Mouse (Mus musculus) midbrain, embryonic 13.5 days (tissue): ENCODE data around the gene Fibcd1. TPM values are rescaled to one million over a fixed set of nuclear protein-coding genes. Genes with fewer than 3 reads are reported as not detected.
A peak's percentile ranks its signal among the peaks of the same experiment; 100 is the strongest.

Source experiments
- ATAC-seq: fragments of 200-750 bp; cut with Nextera tagmentation; 2 replicates; pipeline ENCODE4 v1.8.0; 2017; ENCODE audit warnings: mild to moderate bottlenecking, moderate TSS enrichment, moderate library complexity
- H3K27ac ChIP-seq: fragments of 300-500 bp; sonication (generic); 2 replicates; pipeline ENCODE4 v1.5.1; 2015; ENCODE audit warnings: inconsistent platforms, mild to moderate bottlenecking, moderate library complexity
- H3K27me3 ChIP-seq: fragments of 300-500 bp; sonication (generic); 2 replicates; pipeline ENCODE4 v1.6.1; 2015; ENCODE audit warnings: mild to moderate bottlenecking, inconsistent platforms
- H3K36me3 ChIP-seq: fragments of 300-500 bp; sonication (generic); 2 replicates; pipeline ENCODE4 v1.6.1; 2015; ENCODE audit warnings: mild to moderate bottlenecking, inconsistent platforms
- H3K4me1 ChIP-seq: fragments of 300-500 bp; sonication (generic); replicated peaks from 2 replicates; pipeline ENCODE4 v1.6.1; 2015; ENCODE audit warnings: inconsistent platforms
- H3K4me2 ChIP-seq: fragments of 300-500 bp; sonication (generic); replicated peaks from 2 replicates; pipeline ENCODE4 v1.6.1; 2015; ENCODE audit warnings: moderate library complexity, mild to moderate bottlenecking, inconsistent platforms
- H3K4me3 ChIP-seq: fragments of 300-500 bp; sonication (generic); replicated peaks from 2 replicates; pipeline ENCODE4 v1.5.1; 2015; ENCODE audit warnings: mild to moderate bottlenecking, inconsistent platforms
- H3K9ac ChIP-seq: fragments of 300-500 bp; sonication (generic); replicated peaks from 2 replicates; pipeline ENCODE4 v1.6.1; 2015; ENCODE audit warnings: mild to moderate bottlenecking, inconsistent platforms
- H3K9me3 ChIP-seq: fragments of 300-500 bp; sonication (generic); 2 replicates; pipeline ENCODE4 v1.6.1; 2016; ENCODE audit warnings: mild to moderate bottlenecking, inconsistent platforms
- WGBS: fragments of 180-500 bp; shearing (Covaris S2); methylation state at CpG from one replicate; pipeline ENCODE4 v1.1.7; 2015; 5-methylcytosine and 5-hydroxymethylcytosine counted together
- polyA plus RNA-seq: library from polyadenylated mRNA; unstranded; fragments of >200 nt; fragmentation: Nextera tagmentation; extraction: Ambion mirVana; gene quantifications from 2 replicates; pipeline ENCODE4 v1.2.1, GENCODE M21; 2015

Gene Fibcd1
- polyA plus RNA-seq, 1 experiment from 2014 or later, result 11.2 TPM

DNA sequence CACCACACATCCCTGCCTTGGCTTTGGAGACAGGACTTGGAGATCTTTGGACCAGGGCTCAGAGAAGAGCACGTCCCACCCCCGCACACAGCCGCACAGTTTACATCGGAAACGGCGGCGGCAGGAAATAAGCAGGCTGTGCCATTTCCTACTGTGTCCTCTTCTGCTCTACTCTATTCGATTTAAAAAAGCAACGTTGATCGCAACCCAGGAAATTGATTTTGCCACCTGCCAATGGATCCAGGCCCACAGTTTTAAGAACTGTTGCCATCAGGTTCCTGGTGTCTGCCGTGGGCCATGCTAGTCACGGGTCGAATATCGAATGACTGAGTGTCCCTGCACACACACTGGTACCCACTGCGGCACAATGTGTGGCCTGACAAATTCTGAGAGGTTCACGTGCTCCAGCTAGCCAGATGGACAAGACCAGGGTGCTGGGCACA lies 20.3 kb downstream of the Fibcd1 start:
- Histone ChIP-seq H3K9ac (no peak overlapping the region), H3K4me1 (peaks cover 79% of the 10 kb centered on the region)
- 87% methylated on average over 16 of the region's 16 CpGs for WGBS

DNA sequence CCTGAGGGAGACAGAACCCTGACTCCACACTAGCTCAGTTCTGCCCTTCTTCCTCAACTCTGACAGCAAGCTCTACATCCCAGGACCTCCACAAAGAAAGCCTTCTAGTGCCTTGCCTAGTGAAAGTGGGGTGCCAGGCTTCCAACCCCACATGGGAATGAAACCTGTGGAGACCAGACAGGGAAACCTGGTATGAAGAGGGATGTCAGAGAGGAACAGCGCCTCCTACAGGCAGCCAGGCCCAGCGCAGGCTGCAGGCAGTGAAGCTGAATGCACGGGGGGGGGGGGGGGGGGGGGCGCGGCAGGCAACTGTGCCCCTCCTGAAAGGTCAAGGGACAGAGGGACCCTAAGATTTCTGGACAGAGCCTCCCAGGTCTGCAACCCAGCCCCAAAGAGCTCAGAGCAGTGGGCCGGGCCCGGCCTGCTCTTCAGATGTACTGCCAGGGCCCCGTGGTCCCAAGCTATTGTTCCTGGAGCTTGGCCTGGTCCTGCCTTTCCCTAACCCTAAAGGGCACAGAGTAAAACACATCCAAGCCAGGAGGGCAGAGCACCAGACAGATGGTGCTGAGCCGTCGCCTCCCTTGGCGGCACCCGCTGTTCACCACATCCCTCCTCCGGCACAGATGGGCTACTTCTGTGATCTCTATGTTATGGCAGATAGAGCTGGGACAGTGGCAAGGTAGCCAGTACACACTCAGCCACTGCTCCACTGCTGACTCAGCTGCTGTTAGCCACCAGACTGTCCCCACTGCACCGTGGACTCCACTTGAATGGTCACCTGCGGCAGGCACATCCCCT lies 21.7 kb downstream of the Fibcd1 start:
- Histone ChIP-seq H3K4me2 (no peak overlapping the region), H3K27me3 (peaks cover 14% of the 10 kb centered on the region; the same call in 1 of the 2 replicates), H3K9me3 (no peaks in the 10 kb centered on the region), H3K9ac (peak overlapping the region; percentile 55; the same call in 1 of the 2 replicates), H3K36me3 (no peaks in the 10 kb centered on the region), H3K4me3 (no peak overlapping the region), H3K27ac (peak overlapping the region; percentile 87), H3K4me1 (peaks cover 72% of the 10 kb centered on the region)
- 61% methylated on average over 14 of the region's 15 CpGs for WGBS
- no peak for ATAC-seq

More for the DNA sequence above, 20.3 kb downstream of the Fibcd1 start:
- Histone ChIP-seq H3K4me3 (no peak overlapping the region), H3K4me2 (no peak overlapping the region), H3K27me3 (peaks cover 11% of the 10 kb centered on the region; the same call in 1 of the 2 replicates), H3K36me3 (no peaks in the 10 kb centered on the region), H3K9me3 (no peaks in the 10 kb centered on the region), H3K27ac (no peak overlapping the region)
- ATAC-seq, result no peak

DNA sequence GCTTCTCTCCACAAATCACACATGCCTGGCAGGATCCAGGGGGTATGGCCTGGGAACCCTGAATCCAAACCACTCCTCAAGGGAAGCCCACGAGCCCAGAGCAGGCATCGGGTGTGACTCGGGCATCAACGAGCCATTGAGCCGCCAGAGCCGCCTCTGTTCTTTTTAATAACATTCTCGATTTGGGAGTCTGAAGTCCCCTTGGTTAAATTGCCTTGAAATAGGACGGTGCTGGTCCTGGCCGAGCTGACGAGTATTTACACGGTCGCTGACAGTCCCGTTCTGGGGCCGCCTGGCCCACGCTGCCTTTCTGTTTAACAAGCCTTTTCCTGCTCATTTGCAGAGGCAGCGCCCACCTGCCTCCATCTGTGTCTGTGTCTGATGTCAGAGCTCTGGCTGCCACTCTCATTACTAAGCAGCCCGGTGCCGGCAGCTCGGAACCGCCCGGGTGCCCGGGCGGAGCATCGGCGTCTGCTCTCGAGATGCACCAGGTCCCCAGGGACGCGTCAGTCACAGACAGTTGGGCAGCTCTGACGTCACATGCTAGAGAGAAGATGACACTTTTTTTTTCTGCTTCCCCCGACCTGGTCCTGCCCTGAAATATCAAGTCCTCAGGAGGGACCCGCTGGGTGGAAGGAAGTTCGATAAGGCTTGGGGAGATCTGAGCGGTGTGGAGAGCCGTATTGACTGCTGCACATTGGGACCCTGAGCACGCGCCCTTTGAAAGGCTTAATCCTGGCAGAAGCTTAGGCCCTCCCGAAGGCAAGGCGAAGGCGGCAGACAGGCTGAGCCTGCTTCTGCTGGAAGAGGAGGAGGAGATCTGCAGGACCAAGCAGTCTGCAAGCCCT lies 23.1 kb downstream of the Fibcd1 start:
- 4% methylated on average over 39 of the region's 39 CpGs for WGBS
- Histone ChIP-seq H3K27ac (peak overlapping the region; percentile 87), H3K36me3 (no peaks in the 10 kb centered on the region), H3K9ac (peak overlapping the region; percentile 55), H3K4me3 (peak overlapping the region; percentile 24), H3K4me2 (peak overlapping the region; percentile 54), H3K4me1 (peaks cover 58% of the 10 kb centered on the region), H3K9me3 (no peaks in the 10 kb centered on the region), H3K27me3 (peaks cover 14% of the 10 kb centered on the region; the same call in 1 of the 2 replicates)
- ATAC-seq, result peak; percentile 85

DNA sequence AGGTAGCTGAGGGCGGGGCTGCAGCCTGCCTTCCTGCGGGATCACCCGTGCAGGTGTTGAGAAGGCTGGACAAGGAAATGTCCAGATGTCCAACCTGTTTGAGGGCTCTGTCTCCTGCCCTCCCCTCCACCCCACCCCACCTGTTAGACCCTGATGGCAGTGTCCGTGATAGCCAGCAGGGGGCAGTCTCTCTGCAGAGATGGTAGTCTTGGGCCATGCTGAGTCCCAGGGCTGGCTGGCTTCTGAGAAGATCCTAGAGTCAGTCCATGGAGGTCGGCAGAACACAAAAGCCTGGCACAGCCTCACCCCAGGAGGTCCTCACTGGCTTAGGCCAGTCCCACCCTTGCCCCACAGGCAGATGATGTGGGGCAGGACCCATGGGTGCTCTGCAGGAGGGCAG lies 30.4 kb downstream of the Fibcd1 start:
- H3K4me1 ChIP-seq, result peaks cover 6% of the 10 kb centered on the region
- H3K36me3 ChIP-seq, result no peaks in the 10 kb centered on the region
- ATAC-seq, result peak; percentile 31
- H3K4me2 ChIP-seq, result no peak overlapping the region
- no peak overlapping the region for H3K9ac ChIP-seq
- no peaks in the 10 kb centered on the region for H3K9me3 ChIP-seq
- no peak overlapping the region for H3K27ac ChIP-seq
- H3K4me3 ChIP-seq, result no peak overlapping the region
- 29% methylated on average over 5 of the region's 5 CpGs for WGBS
- H3K27me3 ChIP-seq, result 0 out of 2 replicates have a peak, but pooled peaks cover 1% of the 10 kb centered on the region

DNA sequence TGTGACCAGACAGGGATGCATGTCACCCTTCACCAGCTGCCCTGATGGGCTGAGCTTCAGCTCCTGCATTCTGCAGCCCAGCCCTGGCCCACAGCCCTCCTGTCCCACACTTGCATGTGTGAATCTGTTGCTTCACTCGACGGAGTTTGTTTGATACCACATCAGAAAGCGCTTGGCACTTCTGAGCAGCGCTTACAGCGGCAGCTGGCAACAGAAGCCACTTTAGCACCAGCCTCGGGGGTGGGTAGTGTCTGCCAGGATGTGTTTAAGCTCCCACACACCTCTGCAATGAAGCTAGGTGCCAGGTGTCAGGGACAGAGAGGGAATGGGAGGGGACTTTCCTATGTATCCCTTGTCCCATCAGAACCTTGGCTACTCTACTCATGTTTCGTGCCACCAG lies 31.1 kb downstream of the Fibcd1 start:
- Histone ChIP-seq H3K4me2 (no peak overlapping the region), H3K9ac (no peak overlapping the region), H3K9me3 (no peaks in the 10 kb centered on the region), H3K36me3 (no peaks in the 10 kb centered on the region), H3K27me3 (no peaks in the 10 kb centered on the region), H3K27ac (no peak overlapping the region), H3K4me1 (peaks cover 13% of the 10 kb centered on the region), H3K4me3 (no peak overlapping the region)
- 80% methylated on average over 7 of the region's 7 CpGs for WGBS
- no peak for ATAC-seq

DNA sequence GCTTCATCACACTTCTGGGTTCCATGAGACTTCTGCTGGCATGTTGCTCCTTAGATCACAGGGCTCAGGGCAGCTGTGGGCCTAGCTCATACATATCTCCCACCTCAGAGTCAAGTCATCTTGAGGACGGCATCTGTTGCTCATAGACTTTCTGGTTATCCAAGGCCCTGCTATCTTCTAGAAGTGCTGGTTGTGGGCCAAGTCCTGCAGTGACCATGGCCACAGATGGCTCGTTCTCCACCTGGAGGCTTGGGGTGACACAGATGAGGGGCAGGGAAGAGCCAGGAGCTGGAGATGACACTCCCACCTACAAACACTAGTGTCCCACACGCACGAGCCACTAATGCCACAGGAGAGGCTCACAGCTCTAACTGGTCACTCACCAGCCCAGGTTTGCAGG lies 32.2 kb downstream of the Fibcd1 start:
- Histone ChIP-seq H3K4me2 (no peak overlapping the region), H3K9ac (no peak overlapping the region), H3K4me3 (no peak overlapping the region), H3K4me1 (peaks cover 23% of the 10 kb centered on the region), H3K27ac (no peak overlapping the region), H3K36me3 (no peaks in the 10 kb centered on the region), H3K27me3 (no peaks in the 10 kb centered on the region), H3K9me3 (no peaks in the 10 kb centered on the region)
- 87% methylated on average over 4 of the region's 4 CpGs for WGBS
- no peak for ATAC-seq

DNA sequence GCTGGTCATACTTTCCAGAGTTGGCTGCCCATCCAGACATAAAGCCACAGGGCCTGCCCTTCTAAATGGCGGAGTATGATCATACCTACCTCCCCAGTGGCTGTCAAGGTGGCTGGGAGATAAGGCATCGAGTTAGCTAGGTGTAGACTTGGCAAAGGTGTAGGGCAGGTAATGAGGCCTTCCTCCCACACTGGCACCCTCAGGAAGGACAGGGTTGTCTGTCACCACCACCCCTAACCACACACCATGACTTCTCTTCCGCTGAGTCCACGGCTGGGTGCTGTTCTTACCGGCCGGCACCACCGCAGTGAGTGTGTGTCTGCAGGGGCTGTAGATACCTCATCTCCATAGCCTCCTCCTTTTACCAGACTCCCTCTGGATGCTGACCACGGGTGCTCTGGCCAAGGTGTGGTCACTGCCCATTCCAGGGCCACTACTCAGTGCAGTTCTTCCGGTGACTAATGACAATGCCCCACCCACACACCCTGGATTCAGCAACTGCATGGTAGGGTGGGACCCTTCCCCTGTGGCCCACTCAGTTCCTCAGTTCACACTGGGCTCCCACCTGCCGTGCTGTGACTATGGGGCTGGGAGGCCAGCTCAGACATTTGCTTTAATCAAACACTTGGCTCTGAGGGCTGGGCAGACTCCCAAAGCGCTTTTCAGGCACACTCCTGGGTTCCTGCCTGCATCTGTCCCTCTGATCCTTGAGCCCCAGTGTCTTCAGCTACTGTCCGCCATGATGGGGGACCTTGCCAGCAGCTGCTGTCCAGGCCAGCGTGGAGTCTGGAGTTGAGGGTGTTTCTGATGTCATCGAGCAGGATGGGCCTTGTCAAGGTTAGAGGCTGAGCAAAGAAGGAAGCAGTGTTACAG lies 34.5 kb downstream of the Fibcd1 start:
- no peak overlapping the region for H3K4me3 ChIP-seq
- peaks cover 46% of the 10 kb centered on the region for H3K4me1 ChIP-seq
- H3K9me3 ChIP-seq, result no peaks in the 10 kb centered on the region
- WGBS, result 93% methylated on average over 14 of the region's 14 CpGs
- H3K4me2 ChIP-seq, result no peak overlapping the region
- no peak for ATAC-seq
- no peak overlapping the region for H3K27ac ChIP-seq
- H3K9ac ChIP-seq, result no peak overlapping the region
- H3K36me3 ChIP-seq, result no peaks in the 10 kb centered on the region
- no peaks in the 10 kb centered on the region for H3K27me3 ChIP-seq

DNA sequence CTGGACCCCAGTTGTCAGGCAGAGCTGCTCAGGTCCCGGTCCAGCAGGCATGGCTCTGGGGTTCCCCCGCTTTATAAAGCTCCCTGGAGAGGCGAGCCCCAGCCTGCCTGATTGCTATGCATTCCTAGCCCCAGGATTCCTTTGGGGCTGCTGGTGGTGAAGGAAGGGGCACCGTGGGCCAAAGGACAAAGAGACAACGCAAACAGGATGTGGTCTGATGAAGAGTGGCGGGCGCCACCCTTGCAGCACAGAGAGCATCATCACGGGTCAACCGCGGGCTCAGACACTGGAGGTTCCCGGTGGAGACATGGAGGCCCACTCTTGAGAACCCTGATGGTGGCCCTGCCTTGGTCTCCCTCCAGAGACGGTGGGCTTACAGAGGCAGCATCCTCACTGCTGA lies 35.4 kb downstream of the Fibcd1 start, which contains the start of gene Qrfp:
Qrfp (minus strand) TSS at position 137 of the 400 bp plus-strand sequence.
- no peak within 1 kb of the TSS for H3K4me2 ChIP-seq
- peaks cover 55% of the 10 kb centered on the region for H3K4me1 ChIP-seq
- WGBS, result 39% methylated on average over 12 of the region's 12 CpGs
- no peaks in the 10 kb centered on the region for H3K27me3 ChIP-seq
- no peaks in the 10 kb centered on the region for H3K36me3 ChIP-seq
- no peak for ATAC-seq
- no peaks in the 10 kb centered on the region for H3K9me3 ChIP-seq
- peak within 1 kb of the TSS; percentile 88 for H3K27ac ChIP-seq
- H3K9ac ChIP-seq, result peak within 1 kb of the TSS; percentile 36; the same call in 1 of the 2 replicates
- H3K4me3 ChIP-seq, result no peak within 1 kb of the TSS

DNA sequence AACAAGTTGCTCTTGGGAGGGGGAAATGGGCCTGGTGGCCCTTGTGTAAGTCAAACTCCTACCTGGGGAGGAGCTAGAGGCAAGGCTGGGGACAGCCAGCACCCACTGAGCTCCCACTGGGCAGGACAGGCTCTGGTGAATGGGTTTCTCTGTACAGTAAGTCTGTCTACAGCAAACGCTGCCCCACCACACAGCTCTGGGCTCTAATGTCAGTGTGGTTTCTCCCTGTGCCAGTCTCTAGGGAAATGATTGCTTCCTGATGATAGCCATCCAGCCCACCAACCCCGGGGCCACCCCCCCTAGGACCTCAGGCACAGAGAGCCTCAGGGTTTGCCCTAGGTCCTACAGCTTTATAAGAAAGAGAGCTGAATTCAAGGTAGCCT lies 36.5 kb downstream of the Fibcd1 start:
- Histone ChIP-seq H3K9me3 (no peaks in the 10 kb centered on the region), H3K4me3 (no peak overlapping the region), H3K27me3 (no peaks in the 10 kb centered on the region), H3K36me3 (peaks cover 3% of the 10 kb centered on the region; the same call in 1 of the 2 replicates), H3K27ac (peak overlapping the region; percentile 88; the same call in 1 of the 2 replicates), H3K4me2 (no peak overlapping the region), H3K9ac (peak overlapping the region; percentile 36; the same call in 1 of the 2 replicates), H3K4me1 (peaks cover 65% of the 10 kb centered on the region)
- WGBS, result 36% methylated on average over 2 of the region's 2 CpGs
- no peak for ATAC-seq

DNA sequence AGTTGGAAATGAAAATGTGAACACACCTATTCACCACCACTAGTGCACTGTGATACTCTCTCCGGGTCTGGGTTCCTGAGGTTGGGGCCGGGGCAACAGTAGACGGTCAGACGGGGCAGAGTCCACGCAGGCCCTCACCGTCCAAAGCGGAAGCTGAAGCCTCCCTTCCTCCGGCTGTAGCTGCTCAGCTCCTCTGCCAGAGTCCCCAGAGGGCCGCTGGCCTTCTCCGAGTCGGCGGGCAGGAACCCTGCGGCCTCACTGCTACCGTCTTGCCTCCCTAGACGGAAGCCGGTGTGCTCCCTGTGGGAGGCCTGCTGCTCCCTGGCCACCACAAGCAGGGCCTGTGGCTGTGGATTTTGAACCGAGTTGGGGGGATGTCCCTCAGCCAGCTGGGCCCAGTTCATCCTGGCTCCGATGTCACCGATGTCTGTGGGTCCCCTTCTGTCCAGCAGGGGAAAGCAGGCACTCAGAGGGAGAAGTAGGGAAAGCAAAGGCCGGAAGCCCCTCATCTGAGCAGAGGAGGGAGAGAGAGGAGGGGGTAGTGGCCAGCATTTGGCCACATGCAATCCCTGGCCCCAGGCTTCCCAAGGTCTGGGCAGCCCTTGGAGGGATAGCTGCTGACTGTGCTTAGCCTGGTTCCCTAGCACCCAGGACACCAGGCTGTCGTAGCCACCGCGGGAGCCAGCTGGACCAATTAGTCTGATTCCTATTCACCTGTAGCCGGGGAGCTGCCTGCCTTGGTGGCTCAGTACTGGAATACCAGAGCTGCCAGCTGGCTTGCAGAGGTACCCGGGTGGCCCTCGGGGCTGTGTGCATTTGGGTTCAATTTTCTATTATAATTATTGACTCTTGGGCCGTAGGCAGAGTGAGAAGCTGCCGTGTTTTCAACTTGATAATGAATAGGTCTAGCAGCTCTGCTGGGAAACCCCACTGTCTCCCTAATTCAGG lies 37.1 kb downstream of the Fibcd1 start:
- ATAC-seq, result no peak; the same call in 1 of the 2 replicates
- H3K27me3 ChIP-seq, result 0 out of 2 replicates have a peak, but pooled peaks cover 2% of the 10 kb centered on the region
- peaks cover 66% of the 10 kb centered on the region for H3K4me1 ChIP-seq
- H3K4me3 ChIP-seq, result no peak overlapping the region
- WGBS, result 38% methylated on average over 28 of the region's 28 CpGs
- H3K36me3 ChIP-seq, result peaks cover 9% of the 10 kb centered on the region
- H3K9me3 ChIP-seq, result no peaks in the 10 kb centered on the region
- peak overlapping the region; percentile 36 for H3K9ac ChIP-seq
- H3K27ac ChIP-seq, result peak overlapping the region; percentile 88
- peak overlapping the region; percentile 8; the same call in 1 of the 2 replicates for H3K4me2 ChIP-seq
